Mouse (Mus musculus): ENCODE measurements around the gene Creld2.

The Creld2 gene

DNA sequence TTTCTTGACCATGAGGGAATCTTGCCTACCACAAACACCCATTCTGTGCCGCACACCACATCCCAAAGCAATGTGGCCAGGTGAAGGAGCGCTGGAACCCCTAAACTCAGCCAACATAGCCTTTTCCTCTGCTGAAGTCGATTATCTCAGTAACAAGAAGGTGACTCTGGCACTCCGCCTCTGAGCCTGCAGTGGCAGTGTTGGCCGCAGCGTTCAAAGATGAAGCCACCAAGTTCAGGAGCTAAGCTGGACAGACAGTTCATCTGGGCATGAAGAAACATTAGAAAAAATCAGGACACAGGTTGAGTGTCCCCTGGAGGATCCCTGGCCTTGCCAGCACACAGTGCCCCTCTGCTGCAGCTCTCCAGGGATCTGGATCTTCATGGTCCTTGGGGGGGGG is 8.0 kb downstream of the Creld2 start:
- TF ChIP-seq GATA4 (IDR thresholded peaks at IDR 0.05; ENCODE audit: insufficient replicate concordance, low read length) = no peak

DNA sequence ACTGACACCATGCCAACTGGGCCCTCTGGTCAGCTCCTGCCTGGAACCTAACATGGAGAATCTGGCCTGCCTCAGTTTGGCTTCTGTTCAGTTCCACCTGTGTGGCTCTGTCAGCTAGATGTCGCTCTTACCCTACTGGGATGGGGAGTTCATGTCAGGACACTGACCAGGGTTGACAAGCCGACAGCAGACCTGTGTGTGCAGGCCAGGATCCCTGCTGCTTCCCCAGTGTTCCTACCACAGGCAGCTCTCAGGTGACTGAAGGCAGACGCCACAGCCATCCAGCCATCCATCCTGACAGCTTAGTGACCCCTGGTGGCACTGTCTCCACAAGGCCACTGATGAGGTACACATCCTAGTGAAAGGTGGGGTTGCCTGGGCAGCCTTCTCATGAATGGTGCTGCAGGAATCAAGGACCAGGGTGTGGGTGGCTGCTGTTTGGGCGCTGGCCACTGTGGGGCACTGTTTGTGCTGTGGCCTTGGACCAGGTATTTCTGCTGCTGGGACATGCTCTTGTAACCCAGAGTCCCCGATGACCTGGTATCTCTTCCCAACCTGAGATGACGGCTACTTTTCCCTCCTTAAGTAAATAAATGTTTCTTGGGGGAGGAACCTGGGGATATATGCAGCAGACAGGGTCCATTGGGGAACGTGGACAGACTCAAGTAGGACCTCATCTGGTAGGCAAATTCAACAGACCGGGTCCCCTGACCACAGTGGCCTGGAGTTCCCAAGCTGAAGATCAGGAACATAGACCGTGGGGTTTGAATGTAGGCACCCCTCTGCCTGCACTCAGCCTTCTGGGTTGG is 8.7 kb downstream of the Creld2 start:
- no peak for TF ChIP-seq GATA4 (IDR thresholded peaks at IDR 0.05; ENCODE audit: insufficient replicate concordance, low read length)

DNA sequence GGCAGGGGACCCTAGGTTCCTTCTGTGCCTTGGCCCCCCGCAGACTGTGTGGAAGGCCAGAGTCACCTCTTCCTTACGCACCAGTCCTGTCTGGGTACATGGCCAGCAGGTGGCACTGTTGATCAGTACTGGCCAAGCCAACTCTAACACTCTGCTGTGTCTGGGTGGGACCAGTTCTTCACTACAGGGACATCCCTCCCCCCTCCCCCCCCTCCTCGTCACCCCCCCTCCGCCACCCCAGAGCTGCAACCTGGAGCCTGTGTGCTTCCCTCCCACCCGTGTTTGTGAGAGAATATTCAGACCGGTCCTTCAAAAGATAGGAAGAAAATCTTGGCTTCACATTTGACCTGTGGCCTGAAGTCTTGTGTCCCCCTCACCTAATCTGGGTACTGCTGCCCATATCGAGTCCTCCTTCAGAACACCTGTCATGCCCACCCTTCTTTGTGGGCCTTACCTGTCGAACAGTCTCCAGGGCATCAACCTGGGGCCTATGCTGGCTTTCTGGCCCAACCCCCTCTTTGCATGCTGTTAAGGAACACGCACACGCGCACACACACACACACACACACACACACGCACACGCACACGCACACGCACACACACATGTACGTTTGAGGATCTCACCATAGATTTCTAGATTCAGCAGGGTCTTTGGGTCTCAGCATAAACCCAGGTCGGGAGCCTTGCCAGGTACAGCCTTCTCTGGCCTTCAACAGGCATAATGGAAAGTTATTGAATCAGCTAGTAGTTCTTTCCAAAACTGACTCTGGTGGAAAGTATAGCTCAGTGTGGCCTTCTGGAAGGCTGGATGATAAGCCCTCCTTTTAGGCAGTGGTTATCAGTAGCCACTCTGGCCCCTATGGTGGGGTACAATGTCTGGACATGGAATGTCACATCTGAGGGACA is 9.6 kb downstream of the Creld2 start:
- TF ChIP-seq GATA4 (IDR thresholded peaks at IDR 0.05; ENCODE audit: insufficient replicate concordance, low read length) = no peak

DNA sequence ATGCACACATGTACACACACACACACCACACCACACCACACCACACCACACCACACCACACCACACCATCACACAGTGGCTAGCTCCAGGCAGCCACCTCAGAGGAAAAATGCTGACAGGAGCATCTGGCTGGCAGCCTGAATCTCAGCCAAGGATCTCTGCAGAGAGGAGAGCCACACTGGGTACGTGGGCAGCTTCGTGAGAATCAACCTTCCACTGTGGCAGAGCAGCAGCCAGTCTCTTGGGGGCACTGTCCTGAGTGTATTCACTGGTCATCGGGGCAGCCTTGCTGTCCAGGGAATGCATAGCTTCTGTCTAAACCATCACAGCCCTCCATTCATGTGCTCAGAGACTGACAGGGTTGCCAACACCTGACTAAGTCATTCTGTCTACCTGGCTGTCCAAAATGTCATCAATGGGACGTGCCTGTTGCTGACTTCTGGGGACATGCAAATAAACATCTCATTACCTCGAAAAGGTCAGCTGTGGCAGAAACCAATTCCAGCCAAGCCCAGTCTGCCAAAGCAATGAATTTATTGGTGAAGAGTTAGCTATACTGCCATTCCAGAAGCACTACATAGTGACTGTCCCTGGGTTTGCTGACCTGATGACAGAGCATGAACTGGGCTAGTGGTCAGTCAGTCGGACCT is 10.5 kb downstream of the Creld2 start:
- no peak for TF ChIP-seq GATA4 (IDR thresholded peaks at IDR 0.05; ENCODE audit: insufficient replicate concordance, low read length)

DNA sequence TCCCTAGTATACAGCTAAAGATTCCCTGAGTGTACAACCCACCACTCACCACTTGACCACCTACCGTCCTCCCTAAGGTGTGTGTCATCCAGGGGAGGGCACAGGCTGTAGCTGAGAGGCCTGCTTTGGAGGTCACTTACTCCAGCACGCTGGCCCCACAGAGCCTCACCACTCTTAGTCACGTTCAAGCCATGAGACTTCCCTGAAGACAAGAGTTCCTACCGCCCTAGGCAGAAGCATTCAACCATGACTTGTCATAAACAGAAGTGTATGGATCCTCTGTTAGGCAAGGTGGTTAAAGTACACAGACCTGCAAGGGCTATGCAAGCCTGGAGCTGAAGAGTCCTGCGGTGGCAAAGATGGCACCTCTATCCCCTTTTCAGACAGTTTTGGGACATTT is 11.2 kb downstream of the Creld2 start:
- no peak for TF ChIP-seq GATA4 (IDR thresholded peaks at IDR 0.05; ENCODE audit: insufficient replicate concordance, low read length)

DNA sequence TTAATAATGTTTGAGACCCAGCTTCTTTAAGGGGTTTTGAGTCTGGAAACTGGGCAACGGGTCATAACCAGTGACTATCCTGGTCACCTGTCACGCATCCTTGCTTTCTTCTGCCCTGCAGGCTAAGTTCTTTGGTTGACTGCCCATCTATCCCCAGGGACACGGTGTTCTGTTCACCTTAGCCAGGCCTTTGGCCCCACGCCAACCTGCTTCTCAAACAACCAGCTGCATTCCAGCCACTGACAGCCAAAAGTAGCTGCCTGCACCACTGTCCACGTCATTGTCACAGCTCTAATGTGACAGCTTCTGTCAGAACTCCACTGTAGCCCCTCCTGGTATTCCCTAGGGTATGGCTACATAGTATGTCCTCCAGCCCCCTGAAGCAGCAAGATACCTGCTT is 12.0 kb downstream of the Creld2 start:
- TF ChIP-seq GATA4 (IDR thresholded peaks at IDR 0.05; ENCODE audit: insufficient replicate concordance, low read length) = peak; percentile 58; the same call in 1 of the 2 replicates

DNA sequence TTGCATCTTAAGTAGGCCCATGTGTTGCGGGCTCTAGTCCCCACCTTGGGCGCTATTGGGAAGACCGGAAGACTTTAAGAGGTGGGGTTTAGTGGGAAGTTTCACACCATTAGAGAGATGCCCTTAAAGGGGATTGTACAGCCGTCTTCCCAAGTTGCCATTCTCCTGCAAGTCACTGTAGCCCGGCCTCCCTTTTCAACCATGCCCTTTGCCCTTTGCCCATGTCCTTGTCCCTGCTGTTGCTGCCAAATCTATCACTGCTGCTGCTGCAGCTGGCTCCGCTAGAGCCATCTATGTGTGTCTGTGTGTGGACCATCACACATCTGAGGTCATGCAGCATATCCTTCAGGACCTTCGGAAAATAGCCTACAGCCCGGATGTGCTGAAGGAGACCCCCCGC is 13.1 kb downstream of the Creld2 start:
- TF ChIP-seq GATA4 (IDR thresholded peaks at IDR 0.05; ENCODE audit: insufficient replicate concordance, low read length) = no peak

DNA sequence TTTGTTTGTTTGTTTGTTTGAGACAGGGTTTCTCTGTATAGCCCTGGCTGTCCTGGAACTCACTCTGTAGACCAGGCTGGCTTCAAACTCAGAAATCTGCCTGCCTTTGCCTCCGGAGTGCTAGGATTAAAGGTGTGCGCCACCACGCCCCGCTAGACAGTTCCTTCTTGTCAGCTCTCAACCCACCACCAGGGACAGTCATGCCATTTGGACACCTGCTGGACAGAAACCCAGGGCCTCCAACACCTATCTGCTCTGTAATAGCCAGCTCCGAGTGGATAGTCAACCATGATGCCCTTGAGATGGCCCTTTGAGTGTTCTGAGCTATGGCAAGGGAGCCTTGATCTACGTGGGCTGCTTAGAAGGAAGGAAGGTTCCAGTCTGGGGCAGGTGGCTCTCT is 16.6 kb downstream of the Creld2 start:
- TF ChIP-seq GATA4 (IDR thresholded peaks at IDR 0.05; ENCODE audit: insufficient replicate concordance, low read length) = no peak

DNA sequence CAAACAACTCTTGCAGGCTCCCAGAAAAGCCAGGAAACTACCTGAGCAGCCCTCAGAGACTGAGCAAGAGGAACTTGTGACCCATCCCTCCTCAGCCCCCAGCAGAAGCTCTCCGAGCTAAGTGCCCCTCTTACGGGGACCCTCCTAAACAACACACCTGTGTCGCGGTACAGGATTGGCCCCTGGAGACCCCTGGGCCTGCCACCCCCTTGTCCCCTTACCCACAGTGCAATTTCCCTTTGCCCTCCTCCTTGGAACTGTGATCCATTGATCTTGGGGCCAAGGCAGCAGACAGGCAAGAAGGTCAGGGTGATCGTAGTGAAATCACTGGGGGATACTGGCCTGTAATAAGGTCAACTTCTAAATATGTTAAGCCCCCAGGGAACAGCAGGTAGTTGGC is 17.1 kb downstream of the Creld2 start:
- TF ChIP-seq GATA4 (IDR thresholded peaks at IDR 0.05; ENCODE audit: insufficient replicate concordance, low read length) = no peak

DNA sequence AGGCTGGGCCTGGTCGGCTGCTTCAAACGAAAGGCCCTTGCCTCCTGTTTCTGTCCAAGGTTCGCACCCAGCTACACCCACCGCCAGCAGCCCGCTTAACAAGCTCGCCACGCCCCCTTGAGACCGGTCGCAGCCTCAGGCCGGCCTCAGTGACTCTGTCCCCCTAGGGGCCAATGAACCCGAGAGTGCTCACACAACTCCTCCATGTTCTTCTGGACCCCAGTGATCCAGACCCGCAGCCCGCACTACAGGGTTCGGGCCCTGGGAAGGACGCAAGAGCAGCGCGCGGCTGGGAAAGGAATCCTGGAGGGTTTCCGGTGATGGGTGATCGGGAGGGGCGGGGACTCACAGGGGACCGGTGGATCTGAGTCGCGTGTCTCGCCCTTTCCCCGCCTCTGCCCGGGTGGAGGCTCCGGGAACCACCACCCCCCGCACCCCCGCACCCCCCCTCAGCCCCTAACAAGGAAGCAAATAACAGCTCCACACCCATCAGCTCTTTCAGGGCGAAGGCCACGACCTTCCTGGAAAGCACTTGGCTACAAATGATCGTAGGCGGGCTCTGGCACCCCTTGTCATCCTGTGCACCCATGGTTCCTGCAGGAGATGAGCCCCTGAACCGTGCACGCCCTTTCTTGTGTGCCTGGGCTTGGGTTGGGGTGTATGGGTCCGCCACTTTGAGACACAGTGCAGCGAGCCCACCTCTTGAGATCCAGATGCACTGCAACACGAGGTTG is 17.9 kb downstream of the Creld2 start:
- no peak; the same call in 1 of the 2 replicates for TF ChIP-seq GATA4 (IDR thresholded peaks at IDR 0.05; ENCODE audit: insufficient replicate concordance, low read length)

DNA sequence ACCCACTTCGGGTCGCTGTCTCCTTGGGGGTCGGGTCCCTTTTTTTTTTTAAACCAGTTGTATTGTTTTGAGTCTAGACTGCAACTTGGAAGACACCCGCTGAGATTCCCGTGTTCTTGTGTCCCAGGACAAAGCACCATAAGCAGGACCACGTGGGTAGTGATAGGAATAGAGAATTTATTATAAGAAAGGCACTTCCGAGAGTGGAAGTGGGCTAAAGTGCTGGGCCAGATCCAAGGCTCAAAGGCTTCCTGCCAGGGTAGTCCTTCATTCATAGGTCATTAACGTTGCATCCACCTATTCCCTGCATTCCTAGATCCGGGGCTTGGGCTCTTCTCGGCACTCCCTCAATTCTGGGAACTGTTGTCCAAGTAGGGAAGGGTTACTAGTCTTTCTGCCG is 18.5 kb downstream of the Creld2 start:
- TF ChIP-seq GATA4 (IDR thresholded peaks at IDR 0.05; ENCODE audit: insufficient replicate concordance, low read length) = no peak

DNA sequence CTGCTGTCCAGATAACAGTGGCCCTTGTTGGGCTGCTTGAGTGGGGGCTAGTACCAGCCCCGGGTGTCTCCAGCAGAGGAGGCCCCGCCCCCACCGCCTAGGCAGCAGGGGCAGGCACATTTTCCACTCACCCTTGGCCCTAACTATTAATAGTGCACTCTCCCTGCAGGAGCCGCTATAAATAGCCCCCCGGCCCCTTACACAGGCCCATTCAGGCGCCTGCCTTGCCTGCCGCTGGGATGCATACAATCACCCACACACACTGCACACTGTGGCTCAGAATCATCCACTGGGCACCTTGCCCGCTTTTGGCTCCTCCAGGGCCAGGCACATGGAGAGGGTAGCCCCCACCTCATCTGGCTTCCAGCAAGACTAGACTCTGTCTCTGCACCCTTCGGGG is 19.8 kb downstream of the Creld2 start:
- no peak for TF ChIP-seq GATA4 (IDR thresholded peaks at IDR 0.05; ENCODE audit: insufficient replicate concordance, low read length)

DNA sequence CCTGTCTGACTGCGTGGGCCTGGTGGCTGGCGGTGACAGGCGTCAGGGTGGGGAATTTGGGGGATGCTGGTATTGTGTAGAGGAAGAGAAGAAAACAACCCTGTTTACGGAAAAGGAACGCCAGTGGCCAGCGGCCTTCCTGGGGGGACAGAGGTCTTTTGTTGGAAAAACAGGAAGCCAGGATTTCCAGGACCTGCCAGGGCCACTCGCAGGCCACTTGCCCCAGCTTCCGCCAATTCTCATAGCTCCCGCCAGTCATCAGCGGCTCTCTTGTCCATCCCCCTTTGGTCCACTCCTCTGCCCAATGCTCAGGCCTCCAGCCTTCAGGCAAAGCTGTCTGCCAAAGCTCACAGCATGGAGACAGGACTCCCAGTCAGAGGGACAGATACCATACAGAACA is 20.7 kb downstream of the Creld2 start:
- peak; percentile 69; the same call in 1 of the 2 replicates for TF ChIP-seq GATA4 (IDR thresholded peaks at IDR 0.05; ENCODE audit: insufficient replicate concordance, low read length)

DNA sequence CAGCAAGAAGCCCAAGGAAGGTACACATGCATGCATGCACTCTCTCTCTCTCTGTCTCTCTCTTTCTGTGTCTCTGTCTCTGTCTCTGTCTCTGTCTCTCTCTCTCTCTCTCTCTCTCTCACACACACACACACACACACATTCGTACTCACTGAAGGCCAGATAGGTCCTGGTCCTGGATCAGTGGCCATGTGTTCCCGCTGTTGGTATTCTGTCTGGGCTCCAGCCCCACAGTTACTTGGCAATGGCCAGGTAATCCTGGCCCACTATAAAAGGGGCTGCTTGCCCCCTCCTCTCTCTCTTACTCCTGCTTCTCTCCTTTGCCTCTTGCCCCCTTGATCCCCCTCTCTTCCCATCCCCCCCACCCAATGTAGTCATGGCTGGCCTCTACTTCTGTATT is 21.7 kb downstream of the Creld2 start:
- TF ChIP-seq GATA4 (IDR thresholded peaks at IDR 0.05; ENCODE audit: insufficient replicate concordance, low read length) = no peak
